Mouse (Mus musculus): ENCODE results near the gene Cpsf2.
A peak's percentile ranks its signal among the peaks of the same experiment; 100 is the strongest.
"Not testable (repeated sequence)": the region's sequence is repeated elsewhere in the genome, so short reads cannot be mapped to it uniquely, and the experiment has no call there.

Cpsf2 gene

GRCm38 (mm10) chr12:101975601-101976571 lies at the start of gene Cpsf2:
Cpsf2 (plus strand) TSS chr12:101975988.
- DNase-seq, result peak; percentile 79

- no peak for DNase-seq
Observed at GRCm38 (mm10) chr12:101928423-101928822, 47.4 kb upstream of the Cpsf2 start.

- DNase-seq, result no peak
Observed at GRCm38 (mm10) chr12:101935223-101935622, 40.6 kb upstream of the Cpsf2 start.

- no peak for DNase-seq
Observed at GRCm38 (mm10) chr12:101937572-101937971, 38.2 kb upstream of the Cpsf2 start.

GRCm38 (mm10) chr12:101947986-101948385 lies 27.8 kb upstream of the Cpsf2 start:
- DNase-seq, result no peak

GRCm38 (mm10) chr12:101948801-101949200 lies 27.0 kb upstream of the Cpsf2 start:
- no peak for DNase-seq

GRCm38 (mm10) chr12:101955821-101956220 lies 20.0 kb upstream of the Cpsf2 start:
- DNase-seq, result not testable (repeated sequence)

GRCm38 (mm10) chr12:101957079-101957941 lies 18.5 kb upstream of the Cpsf2 start:
- DNase-seq, result no peak

- peak; percentile 99 for DNase-seq
Observed at GRCm38 (mm10) chr12:101957942-101958544, 17.7 kb upstream of the Cpsf2 start, which contains the start of gene Atxn3. Atxn3 (minus strand) TSS chr12:101958246.

- no peak for DNase-seq
Observed at GRCm38 (mm10) chr12:101958556-101958955, 17.2 kb upstream of the Cpsf2 start.

- not testable (repeated sequence) for DNase-seq
Observed at GRCm38 (mm10) chr12:101958960-101959780, 16.6 kb upstream of the Cpsf2 start.

GRCm38 (mm10) chr12:101971311-101971710 lies 4.5 kb upstream of the Cpsf2 start:
- DNase-seq, result no peak

GRCm38 (mm10) chr12:101972230-101972629 lies 3.6 kb upstream of the Cpsf2 start:
- DNase-seq, result no peak

- DNase-seq, result no peak
Observed at GRCm38 (mm10) chr12:101974571-101974970, 1.2 kb upstream of the Cpsf2 start.

- DNase-seq, result no peak
Observed at GRCm38 (mm10) chr12:101975167-101975600, 604 bp upstream of the Cpsf2 start.

- no peak for DNase-seq
Observed at GRCm38 (mm10) chr12:101976651-101977403, 1.0 kb downstream of the Cpsf2 start.

GRCm38 (mm10) chr12:101977404-101977915 lies 1.7 kb downstream of the Cpsf2 start:
- no peak for DNase-seq

GRCm38 (mm10) chr12:101978162-101978561 lies 2.4 kb downstream of the Cpsf2 start:
- no peak for DNase-seq

- no peak for DNase-seq
Observed at GRCm38 (mm10) chr12:101978588-101978987, 2.8 kb downstream of the Cpsf2 start.

GRCm38 (mm10) chr12:101979213-101979750 lies 3.5 kb downstream of the Cpsf2 start:
- no peak for DNase-seq

GRCm38 (mm10) chr12:101980266-101980665 lies 4.5 kb downstream of the Cpsf2 start:
- DNase-seq, result no peak
